Comparison of ENCODE assay signal across 1 mouse cellular context in genomic region chr11:19341379-19341778, GRCm38 (mm10).
TF ChIP-seq lines count a peak whose summit lies in the region.

No protein-coding gene starts in this region.

TF ChIP-seq in CH12.LX, 34 proteins besides CTCF, POLR2A, EP300 and RAD21 (continued from another document):
- TF ChIP-seq PAX5 (IDR thresholded peaks at IDR 0.05; ENCODE audit: low read length) = no peak
- TF ChIP-seq BHLHE40 (IDR thresholded peaks at IDR 0.05; ENCODE audit: low read depth, low read length) = peak; percentile 90
